Mouse (Mus musculus): ENCODE measurements around the gene Gm45234. TPM values are rescaled to one million over a fixed set of nuclear protein-coding genes. Genes with fewer than 3 reads are reported as not detected.

Gene Gm45234
- polyA plus RNA-seq, 2 experiments: not detected

- Histone ChIP-seq H3K9ac (replicated peaks) (no peak within 1 kb of the TSS), H3K4me2 (ENCODE audit: low read depth) (peak within 1 kb of the TSS; percentile 52), H3K27me3 (ENCODE audit: control insufficient read depth, insufficient read depth, low read length) (peaks cover 17% of the 10 kb centered on the region), H3K4me3 (ENCODE audit: insufficient read depth in 1 of 2, low read depth in 2 of 2, low read length in 2 of 2) (peak within 1 kb of the TSS; percentile 23 to 28; a peak in 2 of 4 replicates), H3K4me1 (replicated peaks; ENCODE audit: control insufficient read depth in 2 of 2, insufficient read depth in 2 of 2, low read length in 1 of 2) (peaks cover 0 to 8% of the 10 kb centered on the region in 2 experiments; a peak in 2 of 4 replicates), H3K9me3 (ENCODE audit: control insufficient read depth, low read length) (no peaks in the 10 kb centered on the region), H3K27ac (no peak within 1 kb of the TSS), H3K36me3 (replicated peaks; ENCODE audit: control insufficient read depth, insufficient read depth, low read depth) (no peaks in the 10 kb centered on the region)
- no peak for ATAC-seq (ENCODE audit: insufficient read depth)
- no peak for TF ChIP-seq EP300 (IDR thresholded peaks at IDR 0.05; ENCODE audit: low read depth)
- no peak for TF ChIP-seq CTCF (IDR thresholded peaks at IDR 0.05; ENCODE audit: low read depth)
- 4% methylated on average over 23 of the region's 23 CpGs for WGBS (ENCODE audit: insufficient replicate concordance)
- DNase-seq (ENCODE audit: low read depth in 3 of 3, low spot score in 3 of 3): peak in 1 of 3 experiments; percentile 33
Measured at GRCm38 (mm10) chr6:124779222-124779983, 23.6 kb upstream of the Gm45234 start, which contains the start of gene Lrrc23. Gene Lrrc23 (minus strand): TSS chr6:124779727.

- H3K27me3 ChIP-seq (ENCODE audit: control insufficient read depth, insufficient read depth, low read length): peaks cover 30% of the 10 kb centered on the region
- TF ChIP-seq EP300 (IDR thresholded peaks at IDR 0.05; ENCODE audit: low read depth) (no peak), CTCF (IDR thresholded peaks at IDR 0.05; ENCODE audit: low read depth) (no peak)
- H3K36me3 ChIP-seq (replicated peaks; ENCODE audit: control insufficient read depth, insufficient read depth, low read depth): no peaks in the 10 kb centered on the region
Measured at GRCm38 (mm10) chr6:124770511-124770910, 14.7 kb upstream of the Gm45234 start.

GRCm38 (mm10) chr6:124770013-124770412, 14.2 kb upstream of the Gm45234 start:
- Histone ChIP-seq H3K4me1 (replicated peaks; ENCODE audit: control insufficient read depth in 2 of 2, insufficient read depth in 2 of 2, low read length in 1 of 2) (peaks cover 0 to 8% of the 10 kb centered on the region in 2 experiments; a peak in 2 of 4 replicates), H3K9ac (replicated peaks) (no peak overlapping the region), H3K27ac (no peak overlapping the region), H3K9me3 (ENCODE audit: control insufficient read depth, low read length) (no peaks in the 10 kb centered on the region), H3K4me2 (ENCODE audit: low read depth) (no peak overlapping the region), H3K4me3 (ENCODE audit: insufficient read depth in 1 of 2, low read depth in 2 of 2, low read length in 2 of 2) (no peak overlapping the region), H3K27me3 (ENCODE audit: control insufficient read depth, insufficient read depth, low read length) (peaks cover 30% of the 10 kb centered on the region), H3K36me3 (replicated peaks; ENCODE audit: control insufficient read depth, insufficient read depth, low read depth) (no peaks in the 10 kb centered on the region)
- no peak for ATAC-seq (ENCODE audit: insufficient read depth)
- no peak for DNase-seq (ENCODE audit: low read depth in 3 of 3, low spot score in 3 of 3)
- WGBS (ENCODE audit: insufficient replicate concordance): 24% methylated on average over 7 of the region's 7 CpGs
- TF ChIP-seq EP300 (IDR thresholded peaks at IDR 0.05; ENCODE audit: low read depth) (no peak), CTCF (IDR thresholded peaks at IDR 0.05; ENCODE audit: low read depth) (no peak)

More at GRCm38 (mm10) chr6:124770511-124770910, 14.7 kb upstream of the Gm45234 start:
- no peak overlapping the region for H3K27ac ChIP-seq
- no peak overlapping the region for H3K9ac ChIP-seq (replicated peaks)
- no peak overlapping the region for H3K4me2 ChIP-seq (ENCODE audit: low read depth)
- DNase-seq (ENCODE audit: low read depth in 3 of 3, low spot score in 3 of 3) (no peak), ATAC-seq (ENCODE audit: insufficient read depth) (no peak)
- H3K4me3 ChIP-seq (ENCODE audit: insufficient read depth in 1 of 2, low read depth in 2 of 2, low read length in 2 of 2): no peak overlapping the region
- H3K9me3 ChIP-seq (ENCODE audit: control insufficient read depth, low read length): no peaks in the 10 kb centered on the region
- H3K4me1 ChIP-seq (replicated peaks; ENCODE audit: control insufficient read depth in 2 of 2, insufficient read depth in 2 of 2, low read length in 1 of 2): peaks cover 0 to 8% of the 10 kb centered on the region in 2 experiments; a peak in 2 of 4 replicates
- WGBS (ENCODE audit: insufficient replicate concordance): 61% methylated on average over 15 of the region's 15 CpGs

GRCm38 (mm10) chr6:124769101-124769765, 13.4 kb upstream of the Gm45234 start, which contains the start of gene Eno2:
Gene Eno2 (minus strand): TSS chr6:124769673.
- H3K36me3 ChIP-seq (replicated peaks; ENCODE audit: control insufficient read depth, insufficient read depth, low read depth): no peaks in the 10 kb centered on the region
- DNase-seq (ENCODE audit: low read depth in 3 of 3, low spot score in 3 of 3): no peak
- no peak within 1 kb of the TSS for H3K9ac ChIP-seq (replicated peaks)
- no peak for TF ChIP-seq EP300 (IDR thresholded peaks at IDR 0.05; ENCODE audit: low read depth)
- no peak for TF ChIP-seq CTCF (IDR thresholded peaks at IDR 0.05; ENCODE audit: low read depth)
- H3K4me1 ChIP-seq (replicated peaks; ENCODE audit: control insufficient read depth in 2 of 2, insufficient read depth in 2 of 2, low read length in 1 of 2): peaks cover 0 to 8% of the 10 kb centered on the region in 2 experiments; a peak in 2 of 4 replicates
- WGBS (ENCODE audit: insufficient replicate concordance): 2% methylated on average over 51 of the region's 54 CpGs
- H3K4me3 ChIP-seq (ENCODE audit: insufficient read depth in 1 of 2, low read depth in 2 of 2, low read length in 2 of 2): peak within 1 kb of the TSS; percentile 11 to 46
- ATAC-seq (ENCODE audit: insufficient read depth): 0 out of 2 replicates have a peak, but pooled peaks have one; percentile 29
- no peaks in the 10 kb centered on the region for H3K9me3 ChIP-seq (ENCODE audit: control insufficient read depth, low read length)
- peak within 1 kb of the TSS; percentile 52 for H3K4me2 ChIP-seq (ENCODE audit: low read depth)
- H3K27me3 ChIP-seq (ENCODE audit: control insufficient read depth, insufficient read depth, low read length): peaks cover 30% of the 10 kb centered on the region
- H3K27ac ChIP-seq: no peak within 1 kb of the TSS

- H3K4me3 ChIP-seq (ENCODE audit: insufficient read depth in 1 of 2, low read depth in 2 of 2, low read length in 2 of 2): peak overlapping the region in 1 of 2 experiments; percentile 11; a peak in 2 of 4 replicates
- DNase-seq (ENCODE audit: low read depth in 3 of 3, low spot score in 3 of 3): no peak
- peaks cover 30% of the 10 kb centered on the region for H3K27me3 ChIP-seq (ENCODE audit: control insufficient read depth, insufficient read depth, low read length)
- H3K27ac ChIP-seq: no peak overlapping the region
- H3K4me2 ChIP-seq (ENCODE audit: low read depth): peak overlapping the region; percentile 52
- H3K4me1 ChIP-seq (replicated peaks; ENCODE audit: control insufficient read depth in 2 of 2, insufficient read depth in 2 of 2, low read length in 1 of 2): peaks cover 0 to 8% of the 10 kb centered on the region in 2 experiments; a peak in 2 of 4 replicates
- no peak for ATAC-seq (ENCODE audit: insufficient read depth)
- no peaks in the 10 kb centered on the region for H3K36me3 ChIP-seq (replicated peaks; ENCODE audit: control insufficient read depth, insufficient read depth, low read depth)
- no peaks in the 10 kb centered on the region for H3K9me3 ChIP-seq (ENCODE audit: control insufficient read depth, low read length)
- H3K9ac ChIP-seq (replicated peaks): no peak overlapping the region
- WGBS (ENCODE audit: insufficient replicate concordance): 3% methylated on average over 9 of the region's 9 CpGs
- TF ChIP-seq CTCF (IDR thresholded peaks at IDR 0.05; ENCODE audit: low read depth) (no peak), EP300 (IDR thresholded peaks at IDR 0.05; ENCODE audit: low read depth) (no peak)
Measured at GRCm38 (mm10) chr6:124768704-124769044, 12.9 kb upstream of the Gm45234 start.

All from liver, embryonic 14.5 days (tissue).